Mouse (Mus musculus) limb, embryonic 13.5 days (tissue): Measurements from ENCODE around the gene Adam10. TPM values are rescaled to one million over a fixed set of nuclear protein-coding genes. Genes with fewer than 3 reads are reported as not detected.

Source experiments
- microRNA-seq: library from miRNA; unstranded; fragments of <30 nt; microRNA quantifications from one replicate; pipeline ENCODE4, GENCODE M21; 2016
- polyA plus RNA-seq: library from polyadenylated mRNA; unstranded; fragments of >200 nt; fragmentation: Nextera tagmentation; extraction: Ambion mirVana; gene quantifications from 2 replicates; pipeline ENCODE4 v1.2.1, GENCODE M21; 2015

The Adam10 gene
- polyA plus RNA-seq, 1 experiment from 2014 or later = 64.6 TPM

Small RNA genes within 50 kb of the gene (microRNA-seq; reads per million reads assigned to microRNA genes)
- gene Gm25149 = not detected

Other genes with a start within 250 kb of the Adam10 start
- gene Rnf111, start 175.3 kb upstream of the Adam10 start, polyA plus RNA-seq = 27.1 and 29.1 TPM in 2 replicates
- 64.6 and 64.8 TPM in 2 replicates for gene Sltm, start 136.2 kb upstream of the Adam10 start, polyA plus RNA-seq
- gene Gm10642, start 22.7 kb upstream of the Adam10 start, polyA plus RNA-seq = 0.18 and 0.24 TPM in 2 replicates
- 7.7 TPM in 2 replicates for gene Mindy2, start 21.8 kb upstream of the Adam10 start, polyA plus RNA-seq